Mouse (Mus musculus): ENCODE results near the gene Tet3.

The Tet3 gene

DNA sequence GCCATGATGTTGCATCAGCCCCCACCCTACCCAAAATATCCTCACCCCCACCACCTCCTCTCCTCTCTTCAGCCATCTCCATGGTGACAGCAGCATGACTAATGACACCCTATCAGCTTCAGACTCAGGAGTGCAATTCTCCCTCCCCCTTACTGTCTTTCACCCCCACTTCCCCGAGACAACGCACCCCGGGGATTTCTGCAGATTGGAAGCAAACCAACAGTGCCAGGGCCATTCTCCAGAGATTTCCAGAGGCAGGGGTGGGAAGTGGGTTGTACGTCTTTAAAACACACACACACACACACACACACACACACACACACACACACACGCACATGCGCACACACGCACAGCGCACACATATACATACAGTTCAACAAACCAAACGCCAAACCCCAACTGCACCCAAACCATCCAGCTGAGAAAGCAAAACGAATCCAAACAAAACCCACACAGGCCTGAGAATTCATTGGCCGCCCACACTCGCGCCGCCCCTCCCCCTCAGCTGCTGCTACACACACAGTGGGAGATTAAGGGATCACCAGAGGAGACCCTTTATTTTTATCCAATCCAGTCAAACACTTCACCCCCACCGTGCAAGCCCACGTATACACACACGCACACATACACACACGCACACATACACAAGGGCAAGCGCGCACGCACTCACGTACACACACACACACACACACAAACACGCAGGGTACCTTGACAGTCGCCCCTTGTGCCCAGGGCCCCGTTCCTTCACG, 18.2 kb downstream of the Tet3 start:
- no peak for DNase-seq (ENCODE audit: low read depth, low spot score)

DNA sequence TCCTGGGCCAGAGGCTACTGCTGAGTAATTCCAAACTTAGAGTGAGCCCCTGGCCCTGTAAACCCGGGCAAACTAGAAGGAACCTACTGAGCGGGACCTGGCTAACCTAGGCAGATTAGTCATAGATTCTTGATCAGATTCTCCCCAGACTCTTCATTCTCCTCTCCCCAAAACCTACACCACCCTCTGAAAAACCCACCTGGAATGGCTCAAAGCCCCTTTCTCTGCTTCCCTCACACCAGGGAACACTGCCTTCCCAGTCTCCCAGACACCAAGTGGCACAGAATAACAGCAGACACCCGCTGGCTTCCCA, 18.7 kb downstream of the Tet3 start:
- DNase-seq (ENCODE audit: low read depth, low spot score) = no peak

DNA sequence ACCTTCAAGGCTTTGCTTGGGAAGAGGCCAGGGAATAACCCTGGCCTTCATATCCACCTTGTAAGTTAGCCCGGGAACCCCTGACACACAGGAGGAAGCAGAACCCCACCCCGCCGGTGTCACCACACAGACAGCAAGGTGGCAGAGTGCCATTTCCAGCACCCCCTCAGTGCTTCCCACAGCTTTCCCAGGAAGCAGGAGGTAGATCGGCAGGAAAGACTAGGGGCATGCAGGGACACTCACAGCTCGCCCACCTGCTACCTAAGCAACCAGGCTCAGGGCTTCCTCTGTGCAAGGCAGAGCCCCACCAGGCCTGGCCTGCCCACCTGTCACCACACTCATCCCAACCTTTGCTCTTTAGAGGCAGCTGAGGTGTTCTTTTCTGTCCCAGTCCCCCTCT, 19.1 kb downstream of the Tet3 start:
- DNase-seq (ENCODE audit: low read depth, low spot score) = no peak

- no peak for DNase-seq (ENCODE audit: low read depth, low spot score)
These were observed 19.6 kb downstream of the Tet3 start for GRCm38 (mm10) chr6:83439119-83439767.

DNA sequence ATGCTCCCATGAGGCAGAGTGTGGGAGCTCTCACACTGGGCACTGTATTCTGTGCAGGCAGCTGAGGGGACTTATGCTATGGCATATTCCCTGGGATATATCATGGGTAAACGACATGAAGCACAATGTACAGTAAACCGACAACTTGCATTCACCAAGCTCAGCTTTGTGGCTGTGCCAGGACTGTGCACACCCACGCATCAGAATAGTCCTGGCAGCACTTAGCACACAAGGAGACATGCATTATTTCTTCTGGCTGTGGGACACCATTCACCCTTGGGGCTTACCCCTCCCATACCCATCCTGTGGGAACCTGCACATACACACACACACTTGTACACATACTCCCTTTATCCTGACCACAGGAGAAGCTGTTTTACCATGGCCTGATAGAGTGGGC, 20.3 kb downstream of the Tet3 start:
- no peak for DNase-seq (ENCODE audit: low read depth, low spot score)

GRCm38 (mm10) chr6:83437802-83438201, 21.1 kb downstream of the Tet3 start:
- no peak for DNase-seq (ENCODE audit: low read depth, low spot score)

- DNase-seq (ENCODE audit: low read depth, low spot score) = no peak
These were observed 21.7 kb downstream of the Tet3 start for GRCm38 (mm10) chr6:83437225-83437624.

GRCm38 (mm10) chr6:83436547-83436946, 22.3 kb downstream of the Tet3 start:
- DNase-seq (ENCODE audit: low read depth, low spot score) = no peak

GRCm38 (mm10) chr6:83435174-83435573, 23.7 kb downstream of the Tet3 start:
- DNase-seq (ENCODE audit: low read depth, low spot score) = no peak

DNA sequence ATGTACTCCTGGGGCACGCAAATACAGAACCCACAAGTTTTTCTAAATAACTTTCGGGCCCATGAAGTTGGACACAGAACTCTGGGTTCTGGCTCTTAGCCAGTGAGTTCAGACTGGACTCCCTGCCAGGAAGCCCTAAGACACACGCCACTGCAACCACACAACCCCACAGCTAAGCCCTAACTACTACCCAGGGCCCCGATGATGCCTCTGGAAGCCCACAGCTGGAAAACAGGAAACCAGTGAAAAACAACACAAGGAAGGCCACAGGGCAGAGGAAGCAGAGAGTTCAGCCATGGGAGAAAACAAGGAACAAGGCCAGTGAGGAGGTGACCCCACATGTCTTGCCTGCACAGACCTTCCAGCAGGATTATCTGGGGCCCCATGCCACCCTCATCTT, 25.3 kb downstream of the Tet3 start:
- DNase-seq (ENCODE audit: low read depth, low spot score) = no peak

DNA sequence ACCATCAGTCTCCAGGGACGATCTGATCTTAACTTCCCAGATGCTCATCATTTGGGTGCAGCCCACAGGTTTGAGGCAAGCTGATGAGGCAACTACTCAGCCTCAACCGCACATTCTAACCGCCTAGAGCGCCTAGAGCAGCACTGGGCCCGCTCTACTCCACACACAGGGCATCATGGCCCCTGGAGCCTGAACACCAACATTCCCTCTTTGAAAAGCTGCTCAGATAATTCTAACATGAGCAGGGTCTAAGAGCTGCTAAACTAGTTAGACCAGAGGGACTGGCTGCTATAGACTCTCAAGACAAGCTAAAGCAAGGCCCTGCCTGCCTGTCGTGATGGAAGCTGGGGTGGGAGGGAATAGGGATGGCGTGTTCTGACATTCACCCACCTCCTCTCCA, 25.9 kb downstream of the Tet3 start:
- DNase-seq (ENCODE audit: low read depth, low spot score) = no peak

- no peak for DNase-seq (ENCODE audit: low read depth, low spot score)
These were observed 30.7 kb downstream of the Tet3 start for GRCm38 (mm10) chr6:83427968-83428731.

DNA sequence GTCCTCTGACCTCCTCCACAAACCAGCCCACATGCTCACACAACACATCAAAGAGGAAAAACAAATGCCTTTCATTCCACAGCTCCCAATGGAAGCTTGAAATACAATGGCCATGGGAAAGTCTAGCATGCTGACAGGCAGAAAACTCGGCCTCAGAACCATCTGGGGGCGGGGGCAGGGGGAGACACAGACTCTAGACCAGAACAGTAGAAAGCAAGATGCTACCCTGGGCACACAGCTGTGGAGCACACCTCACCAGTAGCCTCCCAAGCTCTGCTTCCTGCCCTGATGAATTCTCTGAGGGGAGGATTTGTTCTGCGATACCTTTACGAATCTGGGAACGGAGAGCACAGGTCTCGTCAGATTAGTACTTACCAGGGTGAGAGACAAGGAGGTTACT, 31.4 kb downstream of the Tet3 start:
- no peak for DNase-seq (ENCODE audit: low read depth, low spot score)

- DNase-seq (ENCODE audit: low read depth, low spot score) = no peak
These were observed 32.3 kb downstream of the Tet3 start for GRCm38 (mm10) chr6:83426576-83426975.

- DNase-seq (ENCODE audit: low read depth, low spot score) = no peak
These were observed 34.9 kb downstream of the Tet3 start for GRCm38 (mm10) chr6:83424053-83424404.

DNA sequence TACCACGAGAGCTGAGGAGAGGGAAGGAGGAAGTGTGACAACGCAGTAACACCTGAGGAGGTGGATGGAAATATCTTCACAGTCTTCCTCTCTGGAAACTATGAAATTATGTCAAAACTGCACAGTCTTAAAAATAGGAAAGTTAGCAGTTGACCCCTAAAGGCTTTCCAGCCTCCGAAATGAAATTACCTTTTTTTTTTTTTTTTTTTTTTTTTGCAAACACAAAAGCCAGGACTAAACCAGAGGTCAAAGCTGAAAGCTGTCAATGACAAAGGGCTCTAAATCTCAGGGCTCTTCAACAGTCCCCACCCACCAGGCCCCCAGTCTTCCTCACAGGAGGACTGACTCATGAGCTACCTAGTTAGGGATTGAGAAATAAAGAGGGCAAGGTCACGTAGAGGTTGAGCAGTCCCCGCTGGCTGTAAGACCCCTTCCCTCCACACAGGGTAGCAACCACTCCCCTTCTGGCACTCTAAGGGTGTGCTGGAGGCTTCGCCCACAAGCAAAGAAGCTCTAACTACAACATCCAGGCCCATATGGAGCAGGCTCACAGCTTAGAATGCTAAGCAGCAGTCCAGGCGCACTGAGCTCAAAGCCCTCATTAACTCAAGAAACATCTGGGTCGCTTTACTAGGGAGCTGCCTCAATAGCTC, 35.4 kb downstream of the Tet3 start:
- no peak for DNase-seq (ENCODE audit: low read depth, low spot score)

- no peak for DNase-seq (ENCODE audit: low read depth, low spot score)
These were observed 36.8 kb downstream of the Tet3 start for GRCm38 (mm10) chr6:83421866-83422649.

DNA sequence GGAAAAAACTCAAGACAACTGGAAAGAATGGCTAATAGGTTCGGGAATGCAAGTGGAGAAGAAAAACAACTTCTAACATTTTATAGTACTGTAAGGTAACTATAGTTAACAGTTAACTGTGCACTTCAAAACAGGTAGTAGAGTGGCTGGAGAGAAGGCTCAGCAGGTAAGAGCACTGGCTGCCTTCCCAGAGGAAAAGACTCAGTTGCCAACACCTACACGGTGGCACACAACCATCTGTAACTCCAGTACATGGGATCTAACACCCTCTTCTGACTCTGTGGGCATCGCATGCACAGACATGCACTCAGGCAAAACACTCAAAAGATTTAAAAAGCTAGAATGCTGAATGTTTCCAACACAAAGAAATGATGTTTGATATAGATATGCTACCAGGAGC, 39.4 kb downstream of the Tet3 start:
- DNase-seq (ENCODE audit: low read depth, low spot score) = no peak

- no peak for DNase-seq (ENCODE audit: low read depth, low spot score)
These were observed 41.4 kb downstream of the Tet3 start for GRCm38 (mm10) chr6:83417531-83417930.

DNA sequence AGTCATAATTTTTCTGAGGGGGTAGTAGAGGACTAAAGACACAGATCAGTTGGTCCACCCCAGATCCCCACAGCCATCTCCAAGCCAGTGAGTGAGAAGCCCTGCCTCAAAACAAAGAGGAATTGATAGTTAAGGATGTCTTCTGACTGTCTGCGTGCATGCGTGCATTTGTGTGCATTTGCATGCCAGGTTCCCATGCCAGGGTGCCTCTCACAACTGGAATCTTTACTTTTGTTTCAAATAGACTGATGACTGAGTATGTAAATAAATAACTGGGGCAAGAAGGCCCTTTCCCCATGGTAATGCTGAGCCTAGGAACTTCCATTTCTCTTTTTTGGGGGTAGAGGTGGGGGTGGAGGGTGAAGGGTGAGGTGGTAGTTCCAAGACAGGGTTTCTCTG, 41.8 kb downstream of the Tet3 start:
- no peak for DNase-seq (ENCODE audit: low read depth, low spot score)

DNA sequence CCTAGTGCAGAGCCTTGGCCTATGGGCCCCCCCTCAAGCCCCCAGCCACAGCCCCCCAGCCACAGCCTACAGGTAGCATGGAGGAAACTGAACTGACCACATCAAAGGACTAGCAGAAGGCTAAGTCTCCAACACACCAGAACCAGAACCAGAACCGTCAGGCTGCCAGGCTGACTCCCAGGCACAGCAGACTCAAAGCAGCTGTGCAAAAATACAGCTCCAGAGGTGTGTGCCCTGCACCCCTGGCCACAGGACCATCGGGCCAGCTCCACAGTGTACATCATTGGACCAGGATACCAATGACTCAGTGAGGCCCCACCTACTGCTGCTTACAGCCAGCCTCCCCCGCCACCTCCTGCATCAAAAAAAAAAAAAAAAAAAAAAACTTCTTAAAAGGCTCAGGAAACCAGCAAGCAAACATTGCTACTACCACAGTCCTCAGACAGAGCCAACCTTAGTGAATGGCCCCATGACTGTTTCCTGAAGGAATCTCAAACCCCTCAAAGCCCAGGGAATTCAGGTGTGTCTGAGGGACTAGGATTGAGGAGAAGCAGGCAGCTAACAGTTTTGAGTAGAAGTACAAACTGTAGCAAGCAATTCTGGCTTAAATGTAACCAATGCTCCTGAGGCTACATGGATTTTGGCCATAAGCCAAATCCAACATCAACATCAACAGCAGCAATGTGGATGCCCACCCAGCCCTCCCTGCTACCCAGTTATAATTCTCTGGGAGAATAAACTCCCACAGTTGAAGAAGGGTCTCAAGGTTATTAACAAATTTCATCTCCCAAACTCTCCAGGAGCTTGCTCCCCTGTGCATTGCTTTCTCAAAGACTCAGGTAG, 42.4 kb downstream of the Tet3 start:
- DNase-seq (ENCODE audit: low read depth, low spot score) = no peak
